Mouse (Mus musculus) megakaryocyte, embryonic 14.5 days (primary cell): ENCODE measurements around the gene 4930558C23Rik. TPM values are rescaled to one million over a fixed set of nuclear protein-coding genes. Genes with fewer than 3 reads are reported as not detected.
"Not testable (repeated sequence)": the region's sequence is repeated elsewhere in the genome, so short reads cannot be mapped to it uniquely, and the experiment has no call there.

ENCODE experiments used
- H3K27me3 ChIP-seq: replicated peaks from 2 replicates; pipeline ENCODE3; 2012; ENCODE audit warnings: inconsistent platforms
- H3K36me3 ChIP-seq: replicated peaks from 2 replicates; pipeline ENCODE3; 2012; ENCODE audit warnings: low read length, inconsistent platforms, mixed read lengths
- H3K4me1 ChIP-seq: 2 replicates; pipeline ENCODE4 v1.6.1; 2012; ENCODE audit warnings: inconsistent platforms
- H3K4me3 ChIP-seq: replicated peaks from 2 replicates; pipeline ENCODE3; 2012; ENCODE audit warnings: moderate library complexity, mild to moderate bottlenecking, inconsistent platforms
- H3K9me3 ChIP-seq: 2 replicates; pipeline ENCODE4 v1.6.1; 2012; ENCODE audit warnings: inconsistent platforms
- FLI1 ChIP-seq: IDR thresholded peaks from 2 replicates; pipeline ENCODE4 v1.6.1; 2012; ENCODE audit warnings: low read length, inconsistent platforms, mixed read lengths
- GATA1 ChIP-seq: IDR thresholded peaks from 3 replicates; pipeline ENCODE4 v1.6.1; 2012; ENCODE audit warnings: mixed read lengths, low read length, inconsistent platforms, borderline replicate concordance
- polyA plus RNA-seq: library from polyadenylated mRNA; stranded (reverse); fragments of >175 nt; gene quantifications from 2 replicates; pipeline ENCODE4 v1.2.3, GENCODE M21; 2012; ENCODE audit warnings: low replicate concordance; ENCODE audit not compliant: insufficient read depth

The 4930558C23Rik gene
- polyA plus RNA-seq, 1 experiment, result not detected

- H3K27me3 ChIP-seq, result no peaks in the 10 kb centered on the region
- peaks cover 25% of the 10 kb centered on the region for H3K4me1 ChIP-seq
- TF ChIP-seq GATA1, result no peak
- no peak for TF ChIP-seq FLI1
- peak overlapping the region; percentile 100 for H3K4me3 ChIP-seq
- H3K9me3 ChIP-seq, result no peaks in the 10 kb centered on the region
- H3K36me3 ChIP-seq, result peaks cover 21% of the 10 kb centered on the region
These were observed 30.8 kb upstream of the 4930558C23Rik start for GRCm38 (mm10) chr3:95433301-95433915.

- not testable (repeated sequence) for H3K9me3 ChIP-seq, H3K4me3 ChIP-seq, H3K4me1 ChIP-seq, H3K27me3 ChIP-seq, H3K36me3 ChIP-seq
These were observed 25.8 kb upstream of the 4930558C23Rik start for GRCm38 (mm10) chr3:95428423-95428822.

GRCm38 (mm10) chr3:95427891-95428238, 25.2 kb upstream of the 4930558C23Rik start:
- peak overlapping the region; percentile 87 for H3K4me3 ChIP-seq
- not testable (repeated sequence) for H3K36me3 ChIP-seq, H3K27me3 ChIP-seq, H3K4me1 ChIP-seq, H3K9me3 ChIP-seq

- not testable (repeated sequence) for H3K36me3 ChIP-seq, H3K9me3 ChIP-seq, H3K4me1 ChIP-seq, H3K27me3 ChIP-seq
- peak overlapping the region; percentile 59 for H3K4me3 ChIP-seq
These were observed 24.7 kb upstream of the 4930558C23Rik start for GRCm38 (mm10) chr3:95427117-95427890.

GRCm38 (mm10) chr3:95426476-95426875, 23.8 kb upstream of the 4930558C23Rik start:
- H3K4me3 ChIP-seq, H3K4me1 ChIP-seq, H3K36me3 ChIP-seq, H3K27me3 ChIP-seq, H3K9me3 ChIP-seq: not testable (repeated sequence)

GRCm38 (mm10) chr3:95417866-95418265, 15.2 kb upstream of the 4930558C23Rik start:
- peaks cover 51% of the 10 kb centered on the region for H3K9me3 ChIP-seq
- TF ChIP-seq FLI1, result no peak
- no peak for TF ChIP-seq GATA1
- no peaks in the 10 kb centered on the region for H3K36me3 ChIP-seq
- H3K27me3 ChIP-seq, result no peaks in the 10 kb centered on the region
- no peaks in the 10 kb centered on the region for H3K4me1 ChIP-seq
- no peak overlapping the region for H3K4me3 ChIP-seq

- Histone ChIP-seq H3K4me3 (no peak overlapping the region), H3K4me1 (no peaks in the 10 kb centered on the region; the same call in 1 of the 2 replicates), H3K9me3 (peaks cover 31% of the 10 kb centered on the region), H3K36me3 (no peaks in the 10 kb centered on the region), H3K27me3 (no peaks in the 10 kb centered on the region)
- TF ChIP-seq FLI1 (no peak), GATA1 (no peak)
These were observed 9.6 kb upstream of the 4930558C23Rik start for GRCm38 (mm10) chr3:95412268-95412667.

- Histone ChIP-seq H3K4me1 (peaks cover 4% of the 10 kb centered on the region; the same call in 1 of the 2 replicates), H3K9me3 (peaks cover 16% of the 10 kb centered on the region), H3K27me3 (no peaks in the 10 kb centered on the region), H3K4me3 (no peak overlapping the region), H3K36me3 (no peaks in the 10 kb centered on the region)
- no peak for TF ChIP-seq FLI1
These were observed 6.2 kb upstream of the 4930558C23Rik start for GRCm38 (mm10) chr3:95408852-95409251.

GRCm38 (mm10) chr3:95407728-95408127, 5.1 kb upstream of the 4930558C23Rik start:
- Histone ChIP-seq H3K36me3 (no peaks in the 10 kb centered on the region), H3K4me3 (no peak overlapping the region), H3K27me3 (no peaks in the 10 kb centered on the region), H3K9me3 (peaks cover 5% of the 10 kb centered on the region), H3K4me1 (peaks cover 4% of the 10 kb centered on the region; the same call in 1 of the 2 replicates)
- TF ChIP-seq GATA1 (no peak), FLI1 (no peak)

GRCm38 (mm10) chr3:95394385-95394784, 8.3 kb downstream of the 4930558C23Rik start:
- Histone ChIP-seq H3K36me3 (no peaks in the 10 kb centered on the region), H3K4me3 (peak overlapping the region; percentile 28), H3K9me3 (peaks cover 13% of the 10 kb centered on the region), H3K27me3 (no peaks in the 10 kb centered on the region), H3K4me1 (peaks cover 13% of the 10 kb centered on the region)
- no peak for TF ChIP-seq FLI1
